Mouse (Mus musculus): ENCODE results near the gene Fkbp2.

The Fkbp2 gene

GRCm38 (mm10) chr19:6940396-6941351 lies 39.6 kb downstream of the Fkbp2 start:
- DNase-seq (ENCODE audit: low spot score in 2 of 2) = no peak

DNA sequence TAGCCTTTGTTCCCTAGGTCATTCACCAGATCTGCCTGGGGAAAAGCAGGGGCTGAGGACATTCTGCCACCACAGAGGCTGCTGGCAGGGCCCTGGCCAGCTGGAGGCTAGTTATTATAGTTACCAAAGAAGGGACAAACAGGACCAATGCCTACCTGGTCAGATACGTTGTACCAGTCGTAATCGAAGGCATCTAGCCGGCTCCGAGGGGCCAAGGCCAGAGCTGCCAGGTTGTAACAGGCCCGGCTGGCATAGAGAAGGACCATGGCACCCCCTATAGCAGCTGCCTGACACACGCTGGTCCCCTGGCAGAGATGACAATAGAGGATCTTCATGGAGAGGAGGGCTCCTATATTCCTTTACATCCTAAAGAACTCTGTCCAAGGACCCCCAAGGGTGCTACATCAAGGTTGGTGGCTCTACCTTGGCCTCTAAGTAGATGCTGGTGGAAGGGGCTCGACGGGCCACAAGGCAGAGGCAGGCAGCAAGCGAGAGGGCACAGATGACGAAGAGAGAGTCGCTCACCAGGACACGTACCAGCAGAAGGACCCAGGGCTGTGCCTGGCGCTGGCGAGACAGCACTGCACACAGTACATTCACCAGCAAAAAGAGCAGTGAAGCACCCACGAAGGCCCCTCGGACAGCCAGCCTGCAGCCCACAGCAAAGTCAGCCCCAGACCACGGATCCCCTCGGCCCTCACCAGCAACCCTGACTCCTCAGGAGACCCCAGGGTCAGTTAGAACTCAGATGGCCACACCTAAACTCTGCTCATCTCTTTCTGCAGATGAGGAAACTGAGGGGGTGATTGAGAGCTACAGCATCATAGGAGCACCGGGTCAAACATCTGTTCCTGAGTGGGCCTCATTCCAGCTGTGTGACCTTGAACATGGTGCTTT lies 40.9 kb downstream of the Fkbp2 start:
- no peak for DNase-seq (ENCODE audit: low spot score in 2 of 2)

- DNase-seq (ENCODE audit: low spot score in 2 of 2) = no peak
These were observed 42.5 kb downstream of the Fkbp2 start for GRCm38 (mm10) chr19:6937541-6938465.

DNA sequence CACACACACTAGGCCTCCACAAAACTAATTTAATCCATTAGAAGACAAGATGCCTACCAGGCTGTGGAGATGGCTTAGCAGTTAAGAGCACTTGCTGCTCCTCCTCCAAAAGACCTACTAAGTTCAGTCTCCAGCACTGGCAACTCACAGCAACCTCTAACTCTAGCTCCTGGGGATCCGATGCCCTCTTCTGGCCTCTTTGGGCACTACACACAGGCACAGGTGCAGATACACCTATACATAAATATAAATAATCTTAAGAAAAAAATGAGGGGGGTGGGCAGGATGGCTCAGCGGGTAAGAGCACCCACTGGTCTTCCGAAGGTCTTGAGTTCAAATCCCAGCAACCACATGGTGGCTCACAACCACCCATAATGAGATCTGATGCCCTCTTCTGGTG lies 44.0 kb downstream of the Fkbp2 start:
- no peak for DNase-seq (ENCODE audit: low spot score in 2 of 2)

GRCm38 (mm10) chr19:6934195-6934977 lies 45.9 kb downstream of the Fkbp2 start, which contains the start of gene Kcnk4:
Gene Kcnk4, minus strand, starts transcription at chr19:6934515.
- DNase-seq (ENCODE audit: low spot score in 2 of 2) = no peak

DNA sequence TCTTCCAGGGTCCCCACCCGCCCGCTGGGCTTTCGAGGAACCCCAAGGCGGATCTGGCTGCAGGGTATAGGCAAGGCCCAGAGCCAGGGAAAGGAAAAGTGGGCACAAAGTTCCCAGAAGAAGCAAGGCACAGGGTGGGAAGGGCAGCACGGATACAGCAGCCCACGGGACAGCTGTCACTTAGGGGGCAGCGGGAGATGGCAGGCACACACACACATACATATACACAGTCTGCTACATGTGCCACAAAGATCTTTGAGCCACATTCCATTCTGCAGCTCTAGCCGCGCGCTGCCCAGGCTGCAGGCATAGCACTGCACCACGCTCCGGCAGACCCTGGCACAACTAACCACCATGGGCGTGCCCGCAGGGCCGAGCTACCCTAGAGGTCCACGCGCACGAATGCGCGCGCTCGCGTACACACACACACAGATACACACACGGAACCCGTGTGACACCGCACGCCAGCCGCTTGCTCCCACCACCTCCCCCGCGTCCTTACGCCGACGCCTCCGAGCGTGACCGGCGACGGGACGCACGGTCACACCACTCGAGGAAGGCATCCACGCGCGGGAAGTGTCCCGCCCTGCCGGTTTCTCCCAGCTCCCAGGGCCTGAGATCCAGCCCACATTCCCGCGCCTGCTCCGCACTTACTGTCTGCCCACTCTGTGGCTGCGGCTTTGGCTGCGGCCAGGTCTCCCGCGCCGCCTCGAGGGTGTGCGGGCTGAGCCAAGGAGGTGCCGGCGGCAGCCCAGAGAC lies 46.7 kb downstream of the Fkbp2 start:
- DNase-seq (ENCODE audit: low spot score in 2 of 2) = no peak

- no peak for DNase-seq (ENCODE audit: low spot score in 2 of 2)
These were observed 47.2 kb downstream of the Fkbp2 start for GRCm38 (mm10) chr19:6933102-6933435.

GRCm38 (mm10) chr19:6932018-6932417 lies 48.3 kb downstream of the Fkbp2 start:
- no peak for DNase-seq (ENCODE audit: low spot score in 2 of 2)

DNA sequence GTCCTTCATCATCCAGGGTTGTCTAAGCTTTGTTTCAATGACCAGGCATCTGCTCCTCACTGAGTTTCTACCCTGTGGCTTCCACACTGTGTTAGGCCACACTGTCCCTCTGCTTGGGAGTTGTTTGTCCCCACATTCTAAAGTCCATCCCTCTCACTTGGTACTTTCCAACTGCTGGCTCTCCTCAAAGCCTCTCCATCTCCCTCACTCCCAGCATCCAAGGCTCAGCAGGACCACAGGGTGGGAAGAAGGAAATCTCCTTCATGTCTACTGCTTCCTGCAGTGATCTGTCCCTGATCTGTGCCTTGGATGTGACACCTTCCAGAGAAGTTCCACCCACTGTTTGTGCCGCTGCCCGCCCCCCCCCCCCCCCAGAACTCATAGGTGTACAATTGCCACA lies 49.3 kb downstream of the Fkbp2 start:
- no peak for DNase-seq (ENCODE audit: low spot score in 2 of 2)

GRCm38 (mm10) chr19:6928080-6928479 lies 52.2 kb downstream of the Fkbp2 start:
- DNase-seq (ENCODE audit: low spot score in 2 of 2) = no peak
